Mouse (Mus musculus): ENCODE measurements around the gene Lman1l.

Gene Lman1l

DNA sequence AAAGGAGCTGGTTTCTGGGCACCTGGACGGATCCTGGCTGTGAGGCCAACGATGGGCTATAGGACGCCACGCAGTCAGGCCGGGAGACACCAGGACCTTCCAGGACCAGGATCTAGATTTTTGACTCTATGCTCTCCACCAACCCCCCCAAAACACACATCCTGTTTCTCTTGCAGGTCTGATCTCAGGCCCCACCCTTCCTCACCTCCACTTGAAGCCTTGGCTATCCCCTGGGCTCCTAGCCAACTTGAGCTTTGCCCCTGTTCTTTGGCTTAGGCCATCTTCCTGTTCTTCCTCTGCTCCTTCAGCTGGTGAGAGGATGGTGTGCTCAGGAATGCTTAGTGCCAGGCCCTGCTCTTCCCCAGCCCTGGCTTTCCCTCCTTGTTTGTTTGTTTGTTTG is at the start of gene Lman1l:
TSS of gene Lman1l (minus strand) at position 101 of the 400 bp plus-strand sequence.
- peak; percentile 53 for DNase-seq (ENCODE audit: low read depth)

DNA sequence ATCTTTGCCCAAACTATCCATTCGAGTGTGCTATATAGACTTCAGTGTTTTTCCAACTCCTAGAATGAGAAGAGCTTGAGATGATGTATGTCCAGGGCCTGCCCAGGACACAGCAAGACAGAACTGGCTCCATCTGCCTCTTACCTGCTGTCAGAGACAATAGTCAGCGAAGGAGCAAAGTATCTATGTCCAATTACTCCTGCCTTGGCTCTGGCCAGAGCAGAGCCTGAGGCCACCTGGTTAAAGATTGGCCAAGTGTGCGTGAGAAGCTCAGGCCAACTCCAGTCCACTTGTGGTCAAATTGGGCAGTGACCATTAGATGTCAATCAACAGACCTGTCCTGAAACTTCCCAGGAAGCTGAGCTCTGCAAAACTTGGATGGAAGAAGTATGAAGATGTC is 49.0 kb upstream of the Lman1l start:
- DNase-seq (ENCODE audit: low read depth): no peak

DNA sequence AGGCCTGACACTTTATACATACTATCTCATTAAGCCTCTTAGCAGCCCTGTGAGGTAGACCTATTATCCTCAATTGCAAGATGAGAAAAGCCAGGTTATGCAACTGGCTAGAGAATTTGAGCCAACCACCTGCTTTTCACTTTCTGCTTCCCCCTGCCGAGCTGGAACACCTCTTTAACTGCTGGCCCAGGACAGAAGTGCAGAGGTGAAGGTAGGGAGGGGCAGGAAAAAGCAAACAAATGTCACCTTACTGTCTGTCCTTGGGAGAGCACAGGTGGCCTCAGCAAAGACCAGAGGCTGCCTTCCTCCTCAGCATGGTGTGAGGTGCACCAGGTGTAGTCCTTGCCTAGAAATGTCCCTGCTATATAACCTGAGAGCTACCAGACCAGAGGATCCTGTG is 47.7 kb upstream of the Lman1l start:
- no peak for DNase-seq (ENCODE audit: low read depth)

GRCm38 (mm10) chr9:57667817-57668216 is 47.2 kb upstream of the Lman1l start:
- DNase-seq (ENCODE audit: low read depth): no peak

- DNase-seq (ENCODE audit: low read depth): peak; percentile 45
Measured at GRCm38 (mm10) chr9:57667136-57667535, 46.6 kb upstream of the Lman1l start.

DNA sequence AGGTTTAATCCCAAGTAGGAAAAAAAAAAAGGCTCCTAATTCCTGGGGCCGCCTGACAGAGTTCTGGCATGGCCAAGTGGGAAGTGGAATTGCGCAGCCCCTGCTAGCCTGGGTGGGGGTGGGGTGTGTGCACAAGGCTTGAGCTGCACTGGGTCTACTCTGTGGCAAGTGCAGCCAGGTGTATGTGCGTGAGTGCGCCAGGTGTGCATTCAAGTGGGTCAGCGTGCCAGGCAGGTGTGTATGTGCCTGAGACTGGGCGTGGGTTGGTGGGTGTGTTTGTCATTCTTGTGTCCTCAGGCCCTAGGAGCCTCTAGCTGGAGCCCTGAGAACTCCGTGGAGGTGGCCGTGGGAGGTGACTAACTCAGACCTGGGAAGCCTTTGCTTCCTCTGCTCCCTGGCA is 46.0 kb upstream of the Lman1l start:
- DNase-seq (ENCODE audit: low read depth): no peak

- DNase-seq (ENCODE audit: low read depth): no peak
Measured at GRCm38 (mm10) chr9:57664616-57665015, 44.0 kb upstream of the Lman1l start.

GRCm38 (mm10) chr9:57661552-57661951 is 41.0 kb upstream of the Lman1l start:
- no peak for DNase-seq (ENCODE audit: low read depth)

- peak; percentile 11 for DNase-seq (ENCODE audit: low read depth)
Measured at GRCm38 (mm10) chr9:57660501-57660900, 39.9 kb upstream of the Lman1l start.

GRCm38 (mm10) chr9:57659774-57660173 is 39.2 kb upstream of the Lman1l start:
- DNase-seq (ENCODE audit: low read depth): peak; percentile 86

DNA sequence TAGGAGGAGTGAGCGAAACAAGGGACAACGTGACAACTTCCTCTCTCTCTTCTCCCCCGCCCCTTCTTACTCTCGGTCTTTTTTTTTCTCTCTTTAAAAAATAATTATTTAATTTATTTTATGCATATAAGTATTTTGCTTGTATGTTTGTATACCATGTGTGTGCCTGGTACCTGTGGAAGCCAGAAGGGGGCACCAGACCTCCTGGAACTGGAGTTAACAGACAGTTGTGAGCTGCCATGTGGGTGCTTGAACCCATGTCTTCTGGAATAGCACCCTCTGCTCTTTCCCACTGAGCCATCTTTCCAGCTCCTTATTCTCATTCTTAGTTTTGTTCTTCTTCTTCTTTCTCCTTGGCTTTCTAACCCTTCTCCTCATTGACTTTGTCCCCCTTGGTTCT is 38.4 kb upstream of the Lman1l start:
- DNase-seq (ENCODE audit: low read depth): peak; percentile 12

- DNase-seq (ENCODE audit: low read depth): no peak
Measured at GRCm38 (mm10) chr9:57657843-57658242, 37.3 kb upstream of the Lman1l start.

DNA sequence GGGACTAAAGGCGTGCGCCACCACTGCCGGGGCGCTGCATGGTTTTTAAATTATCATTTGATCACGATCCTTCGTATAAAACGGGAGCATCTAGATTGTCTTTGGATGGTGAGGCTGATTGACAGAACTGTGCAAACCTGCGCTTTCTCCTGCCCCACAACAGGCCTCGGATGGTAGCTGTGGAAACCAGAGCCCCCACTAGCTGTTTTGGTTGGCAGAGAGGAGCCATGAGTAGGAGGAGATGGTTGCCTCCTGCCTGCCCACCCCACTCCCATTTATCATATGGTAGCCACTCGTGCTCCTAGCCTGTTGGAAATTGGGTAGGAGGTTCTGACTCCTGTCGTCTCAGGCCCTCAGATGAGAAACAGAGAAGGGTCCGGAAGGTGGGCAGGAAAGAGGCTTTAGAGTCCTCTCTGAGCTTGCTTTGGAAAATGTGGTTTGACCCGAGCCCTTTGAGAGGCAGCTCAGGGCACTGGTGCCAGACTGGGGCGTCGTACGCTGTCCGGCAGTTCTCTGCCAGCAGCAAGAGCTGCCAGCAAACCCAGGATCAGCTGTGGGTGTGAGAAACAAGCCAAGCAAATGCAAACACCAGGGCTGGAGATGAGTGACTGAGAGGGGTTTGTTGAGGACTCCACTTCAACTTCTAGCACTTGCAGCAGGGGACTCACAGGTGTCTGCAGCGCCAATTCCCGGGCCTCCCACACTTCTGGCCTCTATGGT is 36.2 kb upstream of the Lman1l start:
- no peak for DNase-seq (ENCODE audit: low read depth)

GRCm38 (mm10) chr9:57655749-57656148 is 35.2 kb upstream of the Lman1l start:
- DNase-seq (ENCODE audit: low read depth): peak; percentile 97

GRCm38 (mm10) chr9:57654966-57655365 is 34.4 kb upstream of the Lman1l start:
- peak; percentile 20 for DNase-seq (ENCODE audit: low read depth)

GRCm38 (mm10) chr9:57653283-57653682 is 32.7 kb upstream of the Lman1l start, which contains the start of gene Csk:
TSS of gene Csk (minus strand) at chr9:57653631.
- no peak for DNase-seq (ENCODE audit: low read depth)

GRCm38 (mm10) chr9:57652855-57653254 is 32.3 kb upstream of the Lman1l start:
- DNase-seq (ENCODE audit: low read depth): peak; percentile 53

- DNase-seq (ENCODE audit: low read depth): no peak
Measured at GRCm38 (mm10) chr9:57652351-57652750, 31.8 kb upstream of the Lman1l start.

GRCm38 (mm10) chr9:57650786-57651311 is 30.3 kb upstream of the Lman1l start:
- peak; percentile 74 for DNase-seq (ENCODE audit: low read depth)

DNA sequence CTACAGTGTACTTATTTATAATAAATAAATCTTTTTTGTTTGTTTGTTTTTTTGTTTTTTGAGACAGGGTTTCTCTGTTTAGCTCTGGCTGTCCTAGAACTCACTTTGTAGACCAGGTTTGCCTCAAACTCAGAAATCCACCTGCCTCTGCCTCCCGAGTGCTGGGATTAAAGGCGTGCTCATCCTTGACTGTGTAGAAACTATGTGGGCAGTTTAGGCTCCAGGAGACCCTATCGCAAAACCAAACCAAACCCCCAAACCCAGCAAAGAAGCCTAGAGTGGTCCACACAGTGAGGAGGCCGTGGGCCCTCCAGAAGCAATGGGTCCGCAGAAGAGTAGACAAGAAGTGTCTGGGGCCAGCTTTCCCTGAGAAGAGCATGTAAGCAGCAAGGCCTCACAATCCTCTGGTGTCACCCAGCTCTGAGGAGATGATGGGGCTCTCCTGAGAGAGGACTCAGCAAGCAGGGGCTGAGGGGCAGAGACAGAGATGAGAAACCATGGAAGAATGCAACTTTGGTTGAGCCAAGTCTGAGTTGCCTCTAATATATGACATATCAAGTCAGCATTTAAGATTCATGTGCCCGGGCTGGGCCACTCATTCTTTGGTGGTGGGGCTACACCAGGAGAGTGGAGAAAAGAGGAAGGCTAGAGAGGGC is 29.7 kb upstream of the Lman1l start:
- no peak for DNase-seq (ENCODE audit: low read depth)

GRCm38 (mm10) chr9:57647286-57648108 is 26.9 kb upstream of the Lman1l start:
- DNase-seq (ENCODE audit: low read depth): peak; percentile 87

DNA sequence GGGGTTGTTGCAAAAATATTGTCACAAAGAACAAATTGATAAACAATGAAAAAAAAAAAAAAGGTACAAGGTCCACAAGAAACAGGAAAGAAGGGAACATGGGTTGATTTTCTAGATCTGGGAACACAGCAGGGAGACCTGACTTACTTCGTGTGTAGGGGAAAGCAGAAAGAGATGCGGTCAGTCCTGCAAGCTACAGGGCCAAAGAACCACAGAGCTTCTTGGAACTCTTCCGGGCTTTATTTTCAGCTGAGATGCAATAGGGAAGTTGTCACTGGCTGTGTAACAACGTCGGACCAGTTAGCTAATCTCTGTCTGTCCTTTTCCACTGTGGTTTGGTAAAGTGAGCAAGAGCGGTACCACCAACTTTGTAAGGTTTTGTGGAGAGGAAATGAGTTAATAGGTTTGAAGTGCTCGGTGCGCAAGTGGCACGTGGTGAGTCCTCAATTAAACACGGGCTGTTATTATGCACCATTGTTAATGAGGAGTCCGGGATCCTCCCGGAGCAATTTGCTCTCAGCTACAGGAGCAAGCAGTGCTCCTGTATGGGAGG is 26.1 kb upstream of the Lman1l start:
- DNase-seq (ENCODE audit: low read depth): peak; percentile 78
